In the genomic region with DNA sequence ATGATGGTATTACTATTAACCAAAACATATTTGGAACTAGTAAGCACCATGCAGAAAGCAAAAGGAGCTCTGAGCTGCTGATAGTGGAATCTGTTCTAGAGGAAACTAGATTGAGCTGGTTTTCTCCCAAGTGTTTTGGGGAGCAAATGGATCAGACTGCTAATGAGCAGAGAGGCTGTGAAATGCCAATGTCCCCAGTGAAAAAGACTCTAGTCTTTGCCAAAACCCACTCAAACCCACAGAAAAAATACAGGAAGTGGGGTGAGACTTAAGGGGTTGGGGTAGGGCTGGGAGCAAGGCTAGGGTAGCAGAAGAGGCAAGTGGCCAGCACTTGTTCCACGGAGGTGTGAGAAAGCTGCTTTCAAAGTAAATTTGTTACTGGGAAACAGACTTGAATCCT, we compare ENCODE assay signal across 13 mouse cellular contexts. TPM values are rescaled to one million over a fixed set of nuclear protein-coding genes. Genes with fewer than 3 reads are reported as not detected.
A peak's percentile ranks its signal among the peaks of the same experiment; 100 is the strongest.
DNase-seq lines count a peak whose midpoint lies in the region; ATAC-seq and TF ChIP-seq lines count a peak whose summit lies in the region.
"Had no signal": no experiment of that assay in that cellular context is flagged by ENCODE, and none has a peak within 500 bp of the region (broad histone marks: within the 10 kb centered on the region; RNA-seq: fewer than 3 reads in every experiment).

No protein-coding gene starts in this region.

- H3K27me3 ChIP-seq in midbrain, embryonic 13.5 days = no peaks in the 10 kb centered on the region
- H3K27me3 ChIP-seq in midbrain, embryonic 11.5 days (ENCODE audit: control insufficient read depth, insufficient read depth, low read length) = no peaks in the 10 kb centered on the region
- H3K27me3 ChIP-seq in neural tube, embryonic 14.5 days (ENCODE audit: control insufficient read depth, insufficient read depth, low read length) = no peaks in the 10 kb centered on the region
- H3K27me3 ChIP-seq: embryonic facial prominence, embryonic 15.5 days; kidney, embryonic 15.5 days had no signal

- H3K9me3 ChIP-seq in midbrain, embryonic 13.5 days = no peaks in the 10 kb centered on the region
- H3K9me3 ChIP-seq in midbrain, embryonic 11.5 days (ENCODE audit: control insufficient read depth, low read length) = no peaks in the 10 kb centered on the region
- H3K9me3 ChIP-seq in neural tube, embryonic 14.5 days (ENCODE audit: control insufficient read depth, low read length) = no peaks in the 10 kb centered on the region
- H3K9me3 ChIP-seq: embryonic facial prominence, embryonic 15.5 days; kidney, embryonic 15.5 days had no signal

- ATAC-seq in midbrain, embryonic 13.5 days = no peak
- ATAC-seq in midbrain, embryonic 11.5 days (ENCODE audit: low FRiP score) = no peak
- ATAC-seq in neural tube, embryonic 14.5 days (ENCODE audit: low read depth) = peak; percentile 69

- peaks cover 8% of the 10 kb centered on the region; the same call in 1 of the 2 replicates for H3K36me3 ChIP-seq in midbrain, embryonic 13.5 days
- no peaks in the 10 kb centered on the region for H3K36me3 ChIP-seq in midbrain, embryonic 11.5 days (ENCODE audit: control insufficient read depth, insufficient read depth, low read length)
- no peaks in the 10 kb centered on the region for H3K36me3 ChIP-seq in neural tube, embryonic 14.5 days (ENCODE audit: control insufficient read depth, insufficient read depth, low read length)

- TF ChIP-seq CTCF in gastrocnemius, adult 2 months (IDR thresholded peaks at IDR 0.05) = no peak
- TF ChIP-seq CTCF in cortical plate, adult 2 months (IDR thresholded peaks at IDR 0.05; ENCODE audit: extremely low read depth, insufficient read depth, low read length) = no peak

- H3K4me1 ChIP-seq in midbrain, embryonic 13.5 days (replicated peaks) = peaks cover 8% of the 10 kb centered on the region; the same call in 1 of the 2 replicates
- no peaks in the 10 kb centered on the region for H3K4me1 ChIP-seq in midbrain, embryonic 11.5 days (ENCODE audit: control insufficient read depth, insufficient read depth, low read length)
- peaks cover 10% of the 10 kb centered on the region; the same call in 1 of the 2 replicates for H3K4me1 ChIP-seq in cortical plate, adult 2 months (ENCODE audit: control insufficient read depth, insufficient read depth, low read length)
- no peaks in the 10 kb centered on the region for H3K4me1 ChIP-seq in neural tube, embryonic 14.5 days (ENCODE audit: control insufficient read depth, insufficient read depth, low read length)
- H3K4me1 ChIP-seq: kidney, embryonic 15.5 days had no signal

- no peak for TF ChIP-seq POLR2A in cortical plate, adult 2 months (IDR thresholded peaks at IDR 0.05; ENCODE audit: extremely low read depth, insufficient read depth, low read length)

- no peak overlapping the region for H3K9ac ChIP-seq in midbrain, embryonic 13.5 days (replicated peaks)
- no peak overlapping the region for H3K9ac ChIP-seq in midbrain, embryonic 11.5 days (ENCODE audit: low read length)
- H3K9ac ChIP-seq in neural tube, embryonic 14.5 days (replicated peaks; ENCODE audit: low read depth, low read length) = no peak overlapping the region
- H3K9ac ChIP-seq: embryonic facial prominence, embryonic 15.5 days; kidney, embryonic 15.5 days had no signal

- DNase-seq in gastrocnemius, adult 2 months = no peak
- DNase-seq in gastrocnemius, postnatal 25 days = no peak
- no peak for DNase-seq in midbrain, embryonic 11.5 days (ENCODE audit: low spot score, missing footprints)
- no peak for DNase-seq in urinary bladder, postnatal 14 days (ENCODE audit: low spot score)
- DNase-seq: cerebellum, adult 18-20 months; liver; lung, adult 18-20 months; lung, postnatal 4 days had no signal

- 78% methylated on average over 1 of the region's 1 CpGs for WGBS in midbrain, embryonic 13.5 days
- 79% methylated on average over 1 of the region's 1 CpGs for WGBS in midbrain, embryonic 11.5 days
- WGBS in neural tube, embryonic 14.5 days = 74% methylated on average over 1 of the region's 1 CpGs

- no peak overlapping the region for H3K4me3 ChIP-seq in gastrocnemius, adult 2 months
- no peak overlapping the region for H3K4me3 ChIP-seq in midbrain, embryonic 13.5 days (replicated peaks)
- H3K4me3 ChIP-seq in midbrain, embryonic 11.5 days (ENCODE audit: low read depth, low read length) = no peak overlapping the region
- no peak overlapping the region for H3K4me3 ChIP-seq in cortical plate, adult 2 months (ENCODE audit: insufficient read depth, low read length)
- no peak overlapping the region for H3K4me3 ChIP-seq in neural tube, embryonic 14.5 days (ENCODE audit: low read depth, low read length)
- H3K4me3 ChIP-seq: embryonic facial prominence, embryonic 15.5 days; kidney, embryonic 15.5 days had no signal

- no peak overlapping the region for H3K4me2 ChIP-seq in midbrain, embryonic 13.5 days (replicated peaks)
- H3K4me2 ChIP-seq in midbrain, embryonic 11.5 days = no peak overlapping the region
- H3K4me2 ChIP-seq in neural tube, embryonic 14.5 days (ENCODE audit: low read depth, low read length) = no peak overlapping the region
- H3K4me2 ChIP-seq: embryonic facial prominence, embryonic 15.5 days; kidney, embryonic 15.5 days had no signal

- intact Hi-C loops in gastrocnemius, adult 2 months (cut with DNase I) = no loop called here

- H3K27ac ChIP-seq in gastrocnemius, adult 2 months = peak overlapping the region; percentile 60
- peak overlapping the region; percentile 2; the same call in 1 of the 2 replicates for H3K27ac ChIP-seq in midbrain, embryonic 13.5 days
- H3K27ac ChIP-seq in midbrain, embryonic 11.5 days (ENCODE audit: low read depth, low read length) = no peak overlapping the region
- peak overlapping the region; percentile 91; the same call in 1 of the 2 replicates for H3K27ac ChIP-seq in cortical plate, adult 2 months (ENCODE audit: insufficient read depth, low read length)
- peak overlapping the region; percentile 60 for H3K27ac ChIP-seq in neural tube, embryonic 14.5 days (ENCODE audit: low read depth, low read length)
- H3K27ac ChIP-seq: embryonic facial prominence, embryonic 15.5 days; kidney, embryonic 15.5 days had no signal

RNA-seq across cellular contexts. Expression of gene Plcg1, which starts 55.2 kb away (rescaled TPM):
- 10 to 100 TPM; 24.9 to 25.3 TPM for total RNA-seq in gastrocnemius, adult 2 months (2021)
- 10 to 100 TPM; 19.8 to 24.5 TPM for total RNA-seq in gastrocnemius, postnatal 25 days (2021)
- polyA plus RNA-seq in midbrain, embryonic 13.5 days (2015; fragmentation: Nextera tagmentation; extraction: Ambion mirVana) = 68.2 and 74.3 TPM in 2 replicates
- 64.0 and 65.3 TPM in 2 replicates for polyA plus RNA-seq in midbrain, embryonic 11.5 days (2014; fragmentation: Nextera tagmentation; extraction: Ambion mirVana)
- 78.5 and 94.8 TPM in 2 replicates for polyA plus RNA-seq in cortical plate, adult 2 months (2012; rRNA removed)
- polyA plus RNA-seq in neural tube, embryonic 14.5 days (2014; fragmentation: Nextera tagmentation; extraction: Ambion mirVana) = 50.6 and 74.0 TPM in 2 replicates
